Mouse (Mus musculus) MEL (cell line): ENCODE data around the gene Nop2. TPM values are rescaled to one million over a fixed set of nuclear protein-coding genes. Genes with fewer than 3 reads are reported as not detected.

Experiments used
- DNase-seq: peaks from one replicate; pipeline ENCODE4 v3.0.0; 2011; ENCODE audit warnings: low read depth, low spot score
- H3K27ac ChIP-seq: 2 replicates; pipeline ENCODE4 v1.5.1; 2012; ENCODE audit warnings: low read depth, mild to moderate bottlenecking, control low read depth, low read length, moderate library complexity; ENCODE audit not compliant: control insufficient read depth
- H3K27me3 ChIP-seq, 2 experiments: fragments of 150-350 bp in 1 of 2; sonication (generic) in 1 of 2; 2 replicates each; pipeline ENCODE4 v1.6.1; 2012; ENCODE audit warnings: low read length in 2 of 2, mild to moderate bottlenecking in 2 of 2, improper control_type of control experiment in 1 of 2, moderate library complexity in 1 of 2; ENCODE audit not compliant: insufficient read depth in 2 of 2, control insufficient read depth in 1 of 2
- H3K36me3 ChIP-seq, 2 experiments: 2 replicates each; pipeline ENCODE4 v1.6.1; 2012 to 2014; ENCODE audit warnings: low read length in 2 of 2, improper control_type of control experiment in 1 of 2, inconsistent platforms in 1 of 2, mild to moderate bottlenecking in 1 of 2; ENCODE audit not compliant: insufficient read depth in 2 of 2, control insufficient read depth in 1 of 2
- H3K4me1 ChIP-seq, 2 experiments: fragments of 150-350 bp in 1 of 2; sonication (generic) in 1 of 2; 2 replicates each; pipeline ENCODE4 v1.6.1; 2012; ENCODE audit warnings: low read length in 2 of 2, improper control_type of control experiment in 1 of 2, mild to moderate bottlenecking in 1 of 2; ENCODE audit not compliant: insufficient read depth in 2 of 2, control insufficient read depth in 1 of 2
- H3K4me3 ChIP-seq, 2 experiments: fragments of 150-350 bp in 1 of 2; sonication (generic) in 1 of 2; 2 replicates each; pipeline ENCODE4 v1.5.1; 2012; ENCODE audit warnings: low read depth in 2 of 2, low read length in 2 of 2, mild to moderate bottlenecking in 2 of 2, moderate library complexity in 2 of 2, control low read depth in 1 of 2, improper control_type of control experiment in 1 of 2; ENCODE audit not compliant: control insufficient read depth in 1 of 2, insufficient read depth in 1 of 2
- H3K79me2 ChIP-seq: 2 replicates; pipeline ENCODE4 v1.6.1; 2012; ENCODE audit warnings: mild to moderate bottlenecking, low read length, moderate library complexity; ENCODE audit not compliant: control insufficient read depth, poor library complexity, insufficient read depth
- H3K9ac ChIP-seq: 2 replicates; pipeline ENCODE4 v1.6.1; 2012; ENCODE audit warnings: low read depth, mild to moderate bottlenecking, control low read depth, low read length, moderate library complexity; ENCODE audit not compliant: control insufficient read depth, poor library complexity, severe bottlenecking
- H3K9me3 ChIP-seq: fragments of 150-350 bp; sonication (generic); replicated peaks from 2 replicates; pipeline ENCODE4 v1.6.1; 2012; ENCODE audit warnings: mild to moderate bottlenecking, low read length, improper control_type of control experiment, moderate library complexity; ENCODE audit not compliant: insufficient read depth
- BHLHE40 ChIP-seq: IDR thresholded peaks from 2 replicates; pipeline ENCODE4 v1.6.1; 2012; ENCODE audit warnings: low read depth, mild to moderate bottlenecking, inconsistent platforms, low read length, improper control_type of control experiment, borderline replicate concordance
- CHD2 ChIP-seq: IDR thresholded peaks from 2 replicates; pipeline ENCODE4 v1.6.1; 2011; ENCODE audit warnings: low read length, improper control_type of control experiment
- CTCF ChIP-seq, 3 experiments: IDR thresholded peaks in 2 of 3; conservative IDR thresholded peaks in 1 of 3; 2 replicates each; pipeline ENCODE4 v1.5.1; 2011 to 2012; ENCODE audit warnings: low read length in 3 of 3, low read depth in 2 of 3, mild to moderate bottlenecking in 2 of 3, improper control_type of control experiment in 1 of 3, inconsistent platforms in 1 of 3, mixed read lengths in 1 of 3, moderate library complexity in 1 of 3; ENCODE audit not compliant: control insufficient read depth in 1 of 3, insufficient read depth in 1 of 3, poor library complexity in 1 of 3, severe bottlenecking in 1 of 3
- MYC ChIP-seq: IDR thresholded peaks from 2 replicates; pipeline ENCODE4 v1.6.1; 2011; ENCODE audit warnings: low read depth, mild to moderate bottlenecking, low read length, improper control_type of control experiment, moderate library complexity
- NELFE ChIP-seq: IDR thresholded peaks from 2 replicates; pipeline ENCODE4 v1.6.1; 2011; ENCODE audit warnings: low read depth, low read length, improper control_type of control experiment
- POLR2A ChIP-seq, 2 experiments: IDR thresholded peaks; 2 replicates each; pipeline ENCODE4 v1.6.1; 2011 to 2012; ENCODE audit warnings: low read length in 2 of 2, mild to moderate bottlenecking in 2 of 2, control low read depth in 1 of 2, improper control_type of control experiment in 1 of 2, low read depth in 1 of 2, moderate library complexity in 1 of 2; ENCODE audit not compliant: control insufficient read depth in 1 of 2, insufficient read depth in 1 of 2, poor library complexity in 1 of 2
- RCOR1 ChIP-seq: IDR thresholded peaks from 2 replicates; pipeline ENCODE4 v1.6.1; 2012; ENCODE audit warnings: low read depth, mild to moderate bottlenecking, inconsistent platforms, low read length, improper control_type of control experiment
- SMC3 ChIP-seq: IDR thresholded peaks from 2 replicates; pipeline ENCODE4 v1.6.1; 2011; ENCODE audit warnings: low read depth, low read length, improper control_type of control experiment
- TAL1 ChIP-seq: IDR thresholded peaks from 2 replicates; pipeline ENCODE4 v1.6.1; 2012; ENCODE audit warnings: mild to moderate bottlenecking, inconsistent platforms, low read length, moderate library complexity, mixed read lengths
- ZNF384 ChIP-seq: IDR thresholded peaks from 2 replicates; pipeline ENCODE4 v1.6.1; 2012; ENCODE audit warnings: low read depth, mild to moderate bottlenecking, inconsistent platforms, low read length, improper control_type of control experiment
- polyA plus RNA-seq, 2 experiments: library from polyadenylated mRNA; stranded (reverse) in 1 of 2; unstranded in 1 of 2; fragments of >175 nt in 1 of 2; fragments of >200 nt in 1 of 2; gene quantifications; 2 replicates each; pipeline versions ENCODE4 v1.2.1 to v1.2.4; 2012; ENCODE audit warnings: low replicate concordance in 2 of 2, low read depth in 1 of 2; ENCODE audit not compliant: insufficient read length in 2 of 2, insufficient read depth in 1 of 2, missing spikeins in 1 of 2
- total RNA-seq: library from RNA; depleted of rRNA; stranded (reverse); fragments of 300-350 nt; gene quantifications from 2 replicates; pipeline ENCODE4 v1.2.3, GENCODE M21; 2012

Gene Nop2
- total and polyA plus RNA-seq, 3 experiments, result 221 to 337 (median 263) TPM

GRCm38 (mm10) chr6:125090341-125091085 is 41.2 kb upstream of the Nop2 start (continued):
- TF ChIP-seq CHD2, result no peak
- TF ChIP-seq MYC, result 0 out of 2 replicates have a peak, but pooled peaks have one; percentile 53
- TF ChIP-seq CTCF (IDR thresholded peaks at IDR 0.05 in 2 of 3, conservative IDR thresholded peaks at IDR 0.05 in 1 of 3; ENCODE audit: control insufficient read depth in 1 of 3, insufficient read depth in 1 of 3, low read depth in 2 of 3, low read length in 3 of 3, poor library complexity in 1 of 3, severe bottlenecking in 1 of 3), result no peak
- no peak for TF ChIP-seq ZNF384

GRCm38 (mm10) chr6:125092372-125092771 is 39.3 kb upstream of the Nop2 start:
- Histone ChIP-seq H3K4me3 (no peak overlapping the region), H3K79me2 (peaks cover 13% of the 10 kb centered on the region), H3K9me3 (no peaks in the 10 kb centered on the region), H3K27ac (no peak overlapping the region), H3K36me3 (peaks cover 0 to 21% of the 10 kb centered on the region in 2 experiments; a peak in 2 of 4 replicates), H3K4me1 (peaks cover 8 to 21% of the 10 kb centered on the region in 2 experiments), H3K9ac (no peak overlapping the region), H3K27me3 (no peaks in the 10 kb centered on the region)
- TF ChIP-seq RCOR1 (no peak), ZNF384 (no peak), SMC3 (no peak), BHLHE40 (no peak), POLR2A (IDR thresholded peaks at IDR 0.05; ENCODE audit: control insufficient read depth in 1 of 2, insufficient read depth in 1 of 2, low read depth in 1 of 2, low read length in 2 of 2, poor library complexity in 1 of 2) (no peak)
- DNase-seq, result no peak

GRCm38 (mm10) chr6:125094843-125095242 is 36.9 kb upstream of the Nop2 start:
- TF ChIP-seq TAL1 (no peak), NELFE (0 out of 2 replicates have a peak, but pooled peaks have one; percentile 3)

More at GRCm38 (mm10) chr6:125094843-125095242, 36.9 kb upstream of the Nop2 start:
- no peak overlapping the region for H3K9ac ChIP-seq
- no peak overlapping the region for H3K4me3 ChIP-seq
- H3K4me1 ChIP-seq, result peaks cover 11 to 39% of the 10 kb centered on the region in 2 experiments
- DNase-seq, result peak; percentile 59
- no peaks in the 10 kb centered on the region for H3K27me3 ChIP-seq
- peaks cover 37% of the 10 kb centered on the region for H3K79me2 ChIP-seq
- no peaks in the 10 kb centered on the region for H3K9me3 ChIP-seq
- peak overlapping the region; percentile 89 for H3K27ac ChIP-seq
- H3K36me3 ChIP-seq, result peaks cover 5 to 33% of the 10 kb centered on the region in 2 experiments
